Mouse (Mus musculus) mammary gland, adult 2 months (tissue): Measurements from ENCODE around the gene Snx8. TPM values are rescaled to one million over a fixed set of nuclear protein-coding genes. Genes with fewer than 3 reads are reported as not detected.

Source experiments
- polyA plus RNA-seq: library from polyadenylated mRNA; depleted of rRNA; stranded (reverse); fragments of >200 nt; gene quantifications from 2 replicates; pipeline ENCODE4 v1.2.3, GENCODE M21; 2012; ENCODE audit warnings: low replicate concordance; rRNA removed

Snx8 gene
- polyA plus RNA-seq, result 20.7 and 31.9 TPM in 2 replicates

DNA sequence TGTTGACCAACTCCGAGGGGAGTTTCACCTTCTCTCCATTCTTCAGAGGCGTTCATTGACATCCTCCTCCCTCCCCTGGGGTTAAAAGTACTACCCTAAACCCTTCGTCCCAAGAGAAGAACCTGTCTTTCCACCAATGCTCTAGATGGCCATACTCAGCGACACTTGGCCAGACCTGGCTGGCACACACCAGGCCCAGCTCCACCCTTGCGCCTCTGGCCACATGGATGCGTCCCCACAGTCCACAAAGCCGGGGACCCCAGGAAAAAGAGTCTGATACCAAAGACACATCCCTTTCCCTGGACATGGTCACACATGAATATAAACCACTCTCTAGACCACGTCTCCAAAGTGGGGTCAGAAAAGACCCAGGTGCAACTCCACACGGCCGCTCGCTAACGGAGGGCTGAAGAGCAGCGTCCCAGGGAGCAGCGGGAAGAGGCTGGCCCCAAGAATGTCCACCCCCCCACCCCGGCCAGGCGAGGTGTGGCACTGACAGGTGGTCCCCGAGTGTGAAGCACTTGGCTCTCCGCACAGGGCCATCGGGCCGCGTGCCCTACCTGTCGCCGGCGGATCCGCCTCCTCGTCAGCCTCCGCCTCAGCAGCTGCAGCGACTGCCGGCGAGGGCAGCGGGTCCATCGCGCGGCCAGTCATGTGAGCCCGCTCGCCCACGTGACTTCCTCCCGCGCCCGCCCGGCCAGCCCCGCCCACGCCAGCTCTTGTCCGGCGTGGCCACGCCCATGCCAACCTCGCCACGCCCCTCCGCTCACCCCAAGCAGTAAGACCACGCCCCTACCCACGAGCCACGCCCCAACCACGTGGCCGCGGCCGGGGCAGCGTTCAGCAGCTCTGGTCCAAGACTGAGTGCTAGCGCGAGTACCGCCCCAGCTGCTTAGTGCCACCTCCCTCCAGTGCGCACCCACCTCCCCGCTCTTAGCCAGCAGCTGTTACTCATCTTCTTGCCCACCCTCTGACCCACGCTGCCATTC, at the start of gene Snx8:
Gene Snx8, minus strand, starts transcription at position 675 of the 989 bp plus-strand sequence.

DNA sequence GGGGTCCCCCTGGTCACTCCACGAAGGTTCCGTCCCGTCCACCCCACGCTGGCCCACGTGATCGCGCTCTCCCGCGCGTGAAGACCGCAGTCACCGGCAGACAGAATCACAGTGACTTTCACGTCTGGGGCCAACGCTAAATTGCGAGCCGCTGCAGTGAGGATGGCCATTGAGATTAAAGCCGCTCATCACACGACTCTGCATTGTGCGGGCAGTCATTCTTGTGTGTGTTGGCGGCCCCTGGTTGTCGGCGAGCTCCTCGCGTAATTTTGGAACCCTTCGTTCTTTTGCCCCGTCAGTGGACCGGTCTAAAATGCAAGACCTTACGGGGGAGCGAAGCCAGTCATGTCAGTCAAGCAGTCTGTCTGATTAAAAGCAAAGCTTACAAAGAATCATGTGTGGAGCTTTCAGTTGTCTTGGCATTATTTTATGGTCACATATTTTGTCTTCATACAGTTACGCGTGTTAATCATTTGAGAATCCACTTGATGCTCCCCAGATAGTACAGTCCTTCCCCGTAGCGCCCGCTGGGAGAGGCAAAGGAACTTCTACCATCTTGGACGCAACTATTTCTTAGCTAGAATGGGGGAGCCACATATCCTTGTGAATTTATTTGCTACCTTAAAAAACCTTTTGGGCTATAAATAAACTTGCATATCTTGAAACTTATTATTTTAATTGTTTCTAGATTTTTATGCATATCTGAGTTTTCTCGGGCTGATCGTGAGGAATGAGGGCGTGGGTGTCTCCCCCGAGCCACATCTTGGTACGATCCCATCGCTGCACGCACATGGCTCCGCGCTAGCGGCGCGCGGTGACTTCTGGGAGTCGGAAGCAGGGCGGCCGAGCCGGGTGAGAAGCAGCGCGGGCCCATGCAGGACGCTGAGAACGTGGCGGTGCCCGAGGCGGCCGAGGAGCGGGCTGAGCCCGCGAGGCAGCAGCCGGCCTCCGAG, 29.7 kb upstream of the Snx8 start, which contains the start of gene Eif3b:
Gene Eif3b, plus strand, starts transcription at position 840 of the 953 bp plus-strand sequence.

DNA sequence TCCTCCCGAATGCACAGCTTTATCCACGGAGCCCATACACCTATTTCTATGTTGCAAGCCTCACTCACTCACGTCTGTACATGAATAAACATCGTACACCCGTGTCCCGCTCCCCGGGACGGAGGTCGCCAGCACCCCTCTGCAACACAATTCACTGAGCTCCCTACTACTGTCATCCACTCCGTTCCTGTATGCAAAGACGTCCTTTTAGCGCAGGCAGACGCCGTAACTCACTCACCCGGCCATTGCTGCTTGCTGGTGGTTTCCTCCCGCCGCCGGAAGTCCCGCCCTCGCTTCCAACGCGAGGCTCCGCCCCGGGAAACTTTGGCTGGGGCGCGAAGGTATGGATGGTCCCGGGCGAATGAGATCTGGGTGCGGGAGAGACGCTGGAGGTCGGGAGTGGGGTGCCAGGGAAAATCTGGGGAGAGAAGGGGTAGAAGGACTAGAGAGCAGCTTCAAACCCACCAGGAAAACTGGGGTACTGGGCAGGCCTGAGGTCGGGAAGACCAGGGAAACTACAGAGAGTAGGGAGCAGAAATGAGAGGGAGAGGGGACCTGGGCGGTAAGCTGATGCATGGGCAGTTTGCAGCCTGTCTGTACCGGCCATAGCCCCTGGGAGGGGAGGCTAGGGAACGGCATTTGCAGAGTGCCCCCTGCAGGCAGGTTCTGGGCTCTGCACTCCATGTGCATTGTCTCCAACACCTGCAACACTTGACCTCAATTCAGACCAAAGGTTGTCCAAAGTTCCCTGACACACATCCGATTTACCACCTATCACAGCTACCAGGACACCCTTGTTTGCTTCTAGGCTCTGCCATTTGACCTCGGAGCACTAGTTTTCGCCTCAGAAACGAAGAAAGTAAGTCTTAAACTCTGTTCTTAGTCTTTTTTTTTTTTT, 57.2 kb downstream of the Snx8 start, which contains the start of gene Mrm2:
Gene Mrm2, minus strand, starts transcription at position 284 of the 898 bp plus-strand sequence.

GRCm38 (mm10) chr5:140321042-140321755, 67.9 kb downstream of the Snx8 start, which contains the start of the genes Mad1l1 and Nudt1:
Gene Mad1l1, minus strand, starts transcription at chr5:140321552.
Gene Nudt1, plus strand, starts transcription at chr5:140321656.

Other genes starting within 250 kb of the Snx8 start
- gene Mad1l1, start 67.7 kb downstream of the Snx8 start, polyA plus RNA-seq, result 20.4 and 24.1 TPM in 2 replicates
- gene Nudt1, start 67.6 kb downstream of the Snx8 start, polyA plus RNA-seq, result 5.1 and 9.3 TPM in 2 replicates
- 6.8 and 8.4 TPM in 2 replicates for gene Mrm2, start 57.4 kb downstream of the Snx8 start, polyA plus RNA-seq
- 77.0 and 77.6 TPM in 2 replicates for gene Eif3b, start 30.1 kb upstream of the Snx8 start, polyA plus RNA-seq
- gene Gm4869, start 56.4 kb upstream of the Snx8 start, polyA plus RNA-seq, result not detected in 2 replicates
- 48.9 and 67.5 TPM in 2 replicates for gene Chst12, start 116.3 kb upstream of the Snx8 start, polyA plus RNA-seq
- not detected in 2 replicates for gene Grifin, start 175.8 kb upstream of the Snx8 start, polyA plus RNA-seq
- gene Lfng, start 218.1 kb upstream of the Snx8 start, polyA plus RNA-seq, result 172 and 370 TPM in 2 replicates